Mouse (Mus musculus) heart, adult 9 months (tissue): ENCODE data around the gene Kcnn4.

Source experiments
- DNase-seq, 2 experiments: peaks; one replicate each; pipeline ENCODE4 v3.0.0; 2022; ENCODE audit warnings: low spot score in 2 of 2

Kcnn4 gene

DNA sequence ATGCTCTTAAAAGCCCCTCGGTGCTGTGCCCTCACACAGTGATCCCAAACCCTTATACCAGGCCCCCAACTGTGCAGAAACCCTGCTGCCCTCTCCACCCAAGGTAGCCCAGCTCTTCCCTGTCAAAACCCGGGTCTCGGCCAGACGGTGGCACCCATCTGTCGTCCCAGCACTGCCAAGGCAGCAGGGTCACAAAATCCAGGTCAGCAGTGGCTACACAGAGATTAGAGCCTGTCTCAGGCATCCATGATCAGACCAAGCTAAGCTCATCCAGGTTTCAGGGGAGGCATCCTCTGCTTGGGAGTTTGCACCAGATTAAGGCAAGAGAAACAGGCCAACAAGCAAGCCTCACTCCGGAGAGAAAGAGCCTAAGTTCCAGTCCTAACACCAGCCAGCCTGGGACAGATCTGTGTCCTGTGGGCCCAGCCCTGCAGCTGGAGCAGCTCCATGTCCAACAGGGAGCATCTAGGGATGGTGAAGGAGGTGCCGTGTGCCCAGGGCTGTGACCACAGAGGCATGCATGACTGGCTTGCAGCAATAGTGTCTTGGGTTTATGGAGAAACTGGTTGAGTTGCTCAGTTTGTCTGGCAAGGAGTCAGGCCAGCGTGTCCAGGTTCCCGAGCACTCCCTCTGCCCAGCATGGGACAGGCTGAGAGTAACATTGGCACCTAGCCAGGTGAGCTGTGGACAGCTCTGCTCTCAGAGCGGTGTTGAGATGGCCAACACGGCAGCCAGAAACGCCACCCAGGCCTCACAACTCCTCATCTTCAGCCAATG, 54.1 kb downstream of the Kcnn4 start:
- peak; percentile 24 to 35 for DNase-seq

DNA sequence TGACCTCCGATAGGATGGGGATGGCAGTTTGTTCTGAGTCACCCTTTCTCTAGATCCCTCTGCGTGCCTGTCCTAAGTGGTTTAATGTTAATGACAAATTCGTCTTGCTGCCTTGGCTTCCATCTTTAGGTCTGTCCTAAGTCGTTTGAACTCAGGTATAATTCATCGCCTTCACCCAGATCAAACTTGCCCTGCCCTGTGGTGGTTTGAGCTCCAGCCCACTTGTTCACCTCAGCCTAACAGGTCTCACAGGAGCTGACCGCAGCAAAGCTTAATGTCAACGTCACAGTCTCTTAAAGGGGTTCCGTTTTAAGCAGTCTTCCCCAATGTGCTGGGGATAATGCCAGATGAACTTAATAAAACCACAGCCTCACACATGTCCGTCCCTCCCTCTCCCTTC, 55.9 kb downstream of the Kcnn4 start:
- no peak for DNase-seq

DNA sequence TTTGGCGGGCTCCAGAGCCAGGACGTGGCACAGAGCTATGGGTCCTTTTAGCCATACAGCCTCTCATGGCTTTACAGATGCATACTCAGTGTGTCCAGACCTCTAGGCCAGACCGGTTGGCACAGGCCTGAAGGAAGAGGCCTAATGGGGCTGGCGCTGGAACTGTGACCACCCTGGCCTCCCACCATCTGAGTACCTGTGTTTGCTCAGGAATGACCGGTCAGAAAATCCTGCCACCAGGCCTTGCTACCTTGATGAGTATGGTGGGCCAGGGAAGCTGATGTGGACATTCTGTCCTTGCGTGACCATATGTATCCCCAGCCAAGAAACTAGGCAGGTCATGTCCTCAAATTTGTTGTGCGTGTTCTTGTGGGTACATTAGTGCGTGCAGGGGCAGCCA, 57.1 kb downstream of the Kcnn4 start:
- DNase-seq = no peak

DNA sequence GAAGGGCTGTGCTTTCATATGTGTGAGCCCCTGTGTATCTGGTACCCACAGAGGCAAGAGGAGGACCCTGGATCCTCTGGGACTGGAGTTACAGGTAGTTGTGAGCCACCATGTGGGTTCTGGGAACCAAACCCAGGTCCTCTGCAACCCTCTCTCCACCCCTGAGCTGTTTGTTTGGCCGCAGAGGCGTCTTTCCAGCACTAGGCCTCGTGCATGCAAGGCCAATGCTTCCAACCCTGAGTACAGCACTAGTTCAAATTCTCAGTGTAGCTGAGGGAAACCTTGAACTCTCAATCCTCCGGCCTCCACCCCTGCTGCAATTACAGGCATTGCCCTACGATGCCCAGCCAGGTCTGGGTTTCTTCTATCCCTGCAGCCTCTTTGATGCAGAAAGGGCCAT, 58.7 kb downstream of the Kcnn4 start:
- DNase-seq = no peak

DNA sequence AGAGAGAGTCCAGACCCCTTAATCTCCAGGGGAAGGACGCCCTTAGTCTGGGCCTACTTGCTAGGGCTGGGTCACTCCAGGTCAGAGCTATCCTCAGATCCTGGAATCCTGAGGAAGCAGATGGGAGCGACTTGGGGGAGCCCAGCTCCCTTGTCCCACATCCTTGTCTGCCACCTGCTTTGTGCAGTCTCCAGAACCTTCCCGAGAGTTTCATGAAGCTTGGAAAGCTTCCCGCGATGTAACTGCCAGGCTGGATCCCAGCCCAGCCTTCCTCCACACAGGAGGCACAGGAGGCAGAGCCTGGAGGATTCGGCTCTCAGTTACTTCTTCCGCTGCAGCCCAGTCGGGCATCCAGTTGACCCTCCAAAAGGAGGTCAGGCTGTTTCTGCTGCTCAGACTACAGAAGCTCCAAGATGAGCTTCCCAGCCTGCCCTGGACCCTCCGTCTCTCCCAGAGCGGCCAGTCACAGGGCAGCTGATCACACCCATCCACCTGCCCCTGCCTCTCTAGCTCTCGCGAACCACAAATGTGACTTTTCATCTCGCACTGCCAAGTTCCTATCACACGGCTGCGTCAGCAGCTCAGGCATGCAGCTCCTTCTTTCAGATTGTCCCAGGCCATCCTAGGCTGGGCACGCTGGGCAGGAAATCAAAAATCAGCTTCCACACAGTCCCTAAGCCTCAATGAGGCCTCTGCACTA, 59.5 kb downstream of the Kcnn4 start:
- DNase-seq = peak in 1 of 2 experiments; percentile 34

DNA sequence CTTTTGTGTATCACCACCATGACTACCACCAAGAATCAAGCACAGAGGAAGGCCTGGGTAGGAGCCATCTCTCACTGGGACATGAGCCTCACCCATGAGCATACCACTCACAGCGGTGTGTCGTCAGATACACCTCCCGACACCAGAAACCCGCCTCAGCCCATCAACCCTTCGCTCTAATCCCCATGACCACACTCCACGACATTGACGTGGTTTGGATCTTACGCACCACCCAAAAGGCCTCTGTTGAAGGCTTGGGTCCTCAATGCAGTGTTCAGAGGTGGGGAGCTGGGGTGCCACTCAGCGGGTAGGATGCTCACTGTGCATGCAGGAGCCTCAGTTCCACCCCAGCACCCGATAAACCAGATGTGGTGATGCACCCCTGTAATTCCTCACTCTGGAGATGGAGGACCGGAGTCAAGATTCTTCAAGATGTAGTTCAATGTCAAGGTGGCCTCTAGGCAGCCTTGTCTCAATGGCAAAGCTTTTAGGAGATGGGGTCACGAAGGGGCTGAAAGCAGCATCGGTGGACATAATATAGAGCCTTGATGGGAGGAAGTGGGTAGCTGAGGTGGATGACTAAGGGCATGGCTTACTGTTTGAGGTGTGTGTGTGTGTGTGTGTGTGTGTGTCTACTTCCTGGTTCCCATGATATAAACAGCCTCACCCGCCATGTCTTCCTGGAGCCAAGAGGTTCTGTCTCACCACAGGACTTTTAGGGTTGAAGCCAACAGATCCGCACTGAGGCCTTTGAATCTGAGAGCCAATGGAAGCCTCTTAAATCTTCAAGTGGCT, 60.7 kb downstream of the Kcnn4 start:
- DNase-seq = no peak

DNA sequence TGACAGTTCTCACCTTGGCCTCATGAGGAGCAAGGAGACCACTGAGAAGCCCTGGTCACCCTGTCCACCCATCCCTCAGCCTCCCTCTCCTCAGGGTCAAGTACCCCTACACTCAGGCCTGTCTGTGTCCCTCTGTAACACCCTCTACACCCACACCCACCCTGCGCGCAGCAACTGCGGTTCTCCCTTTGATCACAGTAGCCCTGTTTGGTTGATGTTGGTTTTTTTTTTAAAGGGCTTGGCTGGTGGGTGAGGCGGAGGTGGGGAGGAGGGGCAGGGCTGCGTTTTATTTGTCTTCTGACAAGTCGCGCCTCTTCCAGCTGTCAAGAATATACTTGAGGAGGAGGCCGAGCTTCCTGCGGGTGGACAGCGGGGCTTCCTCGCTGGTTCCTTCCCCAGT, 61.6 kb downstream of the Kcnn4 start:
- DNase-seq = no peak

DNA sequence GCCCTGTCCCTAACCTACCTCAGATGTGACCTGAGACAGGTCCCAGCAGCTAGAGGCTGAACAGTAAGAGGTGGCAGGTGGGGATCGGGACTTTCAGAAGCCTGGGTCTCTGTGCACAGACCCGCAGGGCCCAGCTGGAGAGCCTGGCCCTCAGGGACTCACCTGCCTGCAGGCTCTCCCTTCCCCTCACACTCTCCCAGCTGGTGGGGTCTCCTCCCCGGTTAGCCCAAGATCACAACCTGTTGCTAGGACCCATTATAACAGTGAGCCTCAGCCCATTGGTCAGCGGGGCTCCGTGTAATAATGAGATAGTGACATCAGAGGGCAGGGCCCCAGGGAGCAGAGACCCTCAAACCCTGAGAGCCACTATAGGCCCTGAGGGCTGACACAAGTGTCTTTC, 65.2 kb downstream of the Kcnn4 start:
- no peak for DNase-seq
